Mouse (Mus musculus): ENCODE measurements at regions not wholly inside any gene's neighbourhood (a gene's known extent, or its start where the extent isn't known, plus 50 kb on each side); places are given as distances from the start of the nearest gene placed in this dataset.

DNA sequence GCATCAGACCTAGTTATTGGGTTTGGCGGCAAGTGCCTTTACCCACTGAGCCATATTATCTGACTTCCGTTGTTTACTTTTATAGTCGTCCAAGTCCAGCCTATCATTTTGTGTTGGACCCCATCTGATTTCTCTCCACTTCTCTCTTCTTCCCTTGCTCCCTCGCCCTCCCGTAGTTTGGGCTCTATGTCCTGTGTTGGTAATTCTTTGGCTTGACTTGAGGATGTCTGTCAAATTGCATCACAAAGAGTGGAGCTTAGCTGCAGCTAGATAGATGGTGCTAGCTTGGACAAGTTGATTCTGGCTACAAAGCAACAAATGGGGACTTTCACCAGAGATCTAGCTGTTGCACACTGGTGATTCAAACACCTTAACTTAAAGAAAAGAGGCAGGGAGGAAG lies 147.9 kb downstream of the Pmp22 start:
- TF ChIP-seq CTCF (IDR thresholded peaks at IDR 0.05) (no peak), EP300 (IDR thresholded peaks at IDR 0.05) (no peak)
